Mouse (Mus musculus) E14TG2a.4 (cell line): ENCODE data around the gene Tars2.

Experiments used
- H3K27me3 ChIP-seq: 2 replicates; pipeline ENCODE4 v1.6.1; 2014; ENCODE audit warnings: low read length, control low read depth; ENCODE audit not compliant: insufficient read depth
- H3K36me3 ChIP-seq: 2 replicates; pipeline ENCODE4 v1.6.1; 2014; ENCODE audit warnings: low read length, control low read depth; ENCODE audit not compliant: insufficient read depth
- H3K4me1 ChIP-seq: replicated peaks from 2 replicates; pipeline ENCODE4 v1.6.1; 2014; ENCODE audit warnings: low read depth, low read length, control low read depth
- H3K4me3 ChIP-seq: replicated peaks from 2 replicates; pipeline ENCODE4 v1.5.1; 2014; ENCODE audit warnings: mild to moderate bottlenecking, low read length
- H3K9me3 ChIP-seq: 2 replicates; pipeline ENCODE4 v1.6.1; 2014; ENCODE audit warnings: low read length, control low read depth
- CTCF ChIP-seq: conservative IDR thresholded peaks from 2 replicates; pipeline ENCODE4 v1.5.1; 2014; ENCODE audit warnings: low read length
- NANOG ChIP-seq: IDR thresholded peaks from 2 replicates; pipeline ENCODE4 v1.6.1; 2014; ENCODE audit warnings: borderline replicate concordance, low read length, mixed read lengths
- POU5F1 ChIP-seq: IDR thresholded peaks from 2 replicates; pipeline ENCODE4 v1.6.1; 2014; ENCODE audit warnings: low read length, borderline replicate concordance

Tars2 gene

GRCm38 (mm10) chr3:95730431-95730830 lies 29.6 kb downstream of the Tars2 start:
- TF ChIP-seq NANOG (no peak), POU5F1 (no peak), CTCF (no peak)
- no peaks in the 10 kb centered on the region for H3K9me3 ChIP-seq
- no peak overlapping the region for H3K4me3 ChIP-seq
- peaks cover 40% of the 10 kb centered on the region for H3K4me1 ChIP-seq
- peaks cover under 1% of the 10 kb centered on the region; the same call in 1 of the 2 replicates for H3K27me3 ChIP-seq
- H3K36me3 ChIP-seq = peaks cover 19% of the 10 kb centered on the region

GRCm38 (mm10) chr3:95728906-95729305 lies 31.1 kb downstream of the Tars2 start:
- H3K27me3 ChIP-seq = no peaks in the 10 kb centered on the region
- H3K36me3 ChIP-seq = peaks cover 4% of the 10 kb centered on the region; the same call in 1 of the 2 replicates
- no peak overlapping the region for H3K4me3 ChIP-seq
- H3K9me3 ChIP-seq = no peaks in the 10 kb centered on the region
- TF ChIP-seq NANOG (no peak), POU5F1 (no peak), CTCF (no peak)
- peaks cover 25% of the 10 kb centered on the region for H3K4me1 ChIP-seq

GRCm38 (mm10) chr3:95726696-95727358 lies 33.2 kb downstream of the Tars2 start:
- H3K9me3 ChIP-seq = no peaks in the 10 kb centered on the region
- H3K36me3 ChIP-seq = no peaks in the 10 kb centered on the region
- peaks cover 8% of the 10 kb centered on the region for H3K4me1 ChIP-seq

GRCm38 (mm10) chr3:95725863-95726262 lies 34.1 kb downstream of the Tars2 start:
- Histone ChIP-seq H3K36me3 (no peaks in the 10 kb centered on the region), H3K4me1 (peaks cover 6% of the 10 kb centered on the region), H3K4me3 (no peak overlapping the region), H3K27me3 (no peaks in the 10 kb centered on the region), H3K9me3 (no peaks in the 10 kb centered on the region)
- TF ChIP-seq CTCF (no peak), NANOG (no peak), POU5F1 (no peak)

More at GRCm38 (mm10) chr3:95726696-95727358, 33.2 kb downstream of the Tars2 start:
- Histone ChIP-seq H3K27me3 (no peaks in the 10 kb centered on the region), H3K4me3 (no peak overlapping the region)
- no peak for TF ChIP-seq POU5F1
- no peak for TF ChIP-seq CTCF
- TF ChIP-seq NANOG = no peak

- Histone ChIP-seq H3K4me3 (no peak overlapping the region), H3K36me3 (no peaks in the 10 kb centered on the region), H3K4me1 (no peaks in the 10 kb centered on the region), H3K27me3 (no peaks in the 10 kb centered on the region), H3K9me3 (no peaks in the 10 kb centered on the region)
- TF ChIP-seq NANOG = no peak
- no peak for TF ChIP-seq POU5F1
- TF ChIP-seq CTCF = no peak
Observed at GRCm38 (mm10) chr3:95722386-95722785, 37.6 kb downstream of the Tars2 start.

- Histone ChIP-seq H3K27me3 (peaks cover 3% of the 10 kb centered on the region; the same call in 1 of the 2 replicates), H3K4me1 (no peaks in the 10 kb centered on the region), H3K36me3 (no peaks in the 10 kb centered on the region), H3K4me3 (no peak overlapping the region), H3K9me3 (peaks cover 11% of the 10 kb centered on the region)
- TF ChIP-seq CTCF (no peak), POU5F1 (no peak), NANOG (no peak)
Observed at GRCm38 (mm10) chr3:95718153-95718552, 41.9 kb downstream of the Tars2 start.

GRCm38 (mm10) chr3:95716075-95716474 lies 43.9 kb downstream of the Tars2 start:
- Histone ChIP-seq H3K36me3 (no peaks in the 10 kb centered on the region), H3K27me3 (peaks cover 3% of the 10 kb centered on the region; the same call in 1 of the 2 replicates), H3K4me1 (no peaks in the 10 kb centered on the region), H3K9me3 (peaks cover 16% of the 10 kb centered on the region), H3K4me3 (no peak overlapping the region)
- no peak for TF ChIP-seq POU5F1
- TF ChIP-seq NANOG = no peak
- TF ChIP-seq CTCF = no peak

GRCm38 (mm10) chr3:95709967-95710366 lies 50.0 kb downstream of the Tars2 start:
- H3K4me1 ChIP-seq = no peaks in the 10 kb centered on the region
- H3K27me3 ChIP-seq = peaks cover 3% of the 10 kb centered on the region; the same call in 1 of the 2 replicates
- H3K9me3 ChIP-seq = peaks cover 25% of the 10 kb centered on the region
- TF ChIP-seq CTCF (no peak), NANOG (no peak), POU5F1 (no peak)
- H3K4me3 ChIP-seq = no peak overlapping the region
- H3K36me3 ChIP-seq = no peaks in the 10 kb centered on the region

GRCm38 (mm10) chr3:95709044-95709443 lies 51.0 kb downstream of the Tars2 start:
- no peaks in the 10 kb centered on the region for H3K27me3 ChIP-seq
- no peaks in the 10 kb centered on the region; the same call in 1 of the 2 replicates for H3K4me1 ChIP-seq
- TF ChIP-seq POU5F1 (no peak), CTCF (no peak), NANOG (no peak)
- peaks cover 22% of the 10 kb centered on the region for H3K9me3 ChIP-seq
- no peak overlapping the region for H3K4me3 ChIP-seq
- H3K36me3 ChIP-seq = no peaks in the 10 kb centered on the region
